Mouse (Mus musculus): ENCODE results near the gene Cygb. TPM values are rescaled to one million over a fixed set of nuclear protein-coding genes. Genes with fewer than 3 reads are reported as not detected.

Gene Cygb
- total and polyA plus RNA-seq, 3 experiments, result 2.2 to 8.7 TPM; not detected in 1

DNA sequence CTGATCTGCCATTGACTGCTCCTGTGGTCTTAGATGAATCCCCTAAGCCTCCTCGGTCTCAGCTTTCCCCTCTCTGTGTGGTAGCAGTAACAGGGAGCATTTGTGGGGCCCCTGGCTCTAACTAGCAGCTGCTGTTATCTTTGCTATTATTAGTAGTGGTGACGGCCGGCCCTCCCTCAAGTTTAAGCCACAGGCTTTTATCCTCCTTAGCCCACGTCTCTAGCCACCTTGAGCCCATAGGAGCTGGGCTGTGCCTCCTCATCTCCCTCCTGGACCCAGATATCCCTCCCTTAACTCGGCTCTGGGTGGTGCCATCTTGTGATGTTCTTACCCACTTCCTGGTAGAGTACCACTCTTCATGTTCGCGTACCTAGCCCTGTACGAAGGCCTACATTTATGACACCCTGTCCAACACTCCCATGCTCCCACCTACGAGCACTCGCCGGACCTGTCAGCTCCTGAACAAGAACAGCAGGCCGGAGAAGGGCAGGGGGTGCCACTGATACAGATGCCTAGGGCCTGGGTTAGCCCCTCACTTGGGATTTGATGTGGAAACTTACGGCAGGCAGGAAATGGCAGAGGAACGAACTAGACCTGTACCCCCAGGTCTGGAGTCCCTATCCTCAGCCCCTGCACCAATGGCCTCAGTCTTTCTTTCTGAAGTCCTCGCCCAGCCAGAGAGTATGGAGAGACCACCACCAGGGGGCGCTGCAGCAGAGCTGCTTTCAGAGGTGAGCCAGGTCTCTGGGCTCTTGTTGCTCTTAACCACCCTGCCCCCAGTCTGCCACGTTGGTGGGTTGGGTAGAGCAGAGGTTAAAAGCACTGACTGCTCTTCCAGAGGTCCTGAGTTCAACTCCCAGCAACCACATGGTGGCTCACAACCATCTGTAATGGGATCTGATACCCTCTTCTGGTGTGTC is 28.8 kb downstream of the Cygb start:
- Histone ChIP-seq H3K9me3 (replicated peaks; ENCODE audit: insufficient read depth, low read length) (no peaks in the 10 kb centered on the region), H3K4me1 (ENCODE audit: control insufficient read depth in 1 of 2, insufficient read depth in 2 of 2, low read length in 2 of 2) (peaks cover 15 to 56% of the 10 kb centered on the region in 2 experiments), H3K27ac (ENCODE audit: control insufficient read depth, low read depth, low read length) (peak overlapping the region; percentile 1; the same call in 1 of the 2 replicates), H3K27me3 (ENCODE audit: control insufficient read depth in 1 of 2, insufficient read depth in 2 of 2, low read length in 2 of 2) (no peaks in the 10 kb centered on the region), H3K36me3 (ENCODE audit: control insufficient read depth in 1 of 2, insufficient read depth in 2 of 2, low read length in 2 of 2) (peaks cover 0 to 17% of the 10 kb centered on the region in 2 experiments; a peak in 2 of 4 replicates), H3K4me3 (ENCODE audit: control insufficient read depth in 1 of 2, insufficient read depth in 1 of 2, low read depth in 2 of 2, low read length in 2 of 2) (peak overlapping the region; percentile 4 to 19; a peak in 2 of 4 replicates), H3K9ac (ENCODE audit: control insufficient read depth, low read depth, low read length, poor library complexity, severe bottlenecking) (peak overlapping the region; percentile 11), H3K79me2 (ENCODE audit: control insufficient read depth, insufficient read depth, low read length, poor library complexity) (peaks cover 6% of the 10 kb centered on the region; the same call in 1 of the 2 replicates)
- DNase-seq (ENCODE audit: low read depth, low spot score), result peak; percentile 92
- TF ChIP-seq UBTF (IDR thresholded peaks at IDR 0.05; ENCODE audit: borderline replicate concordance, insufficient read depth, low read depth, low read length), result no peak
- TF ChIP-seq TBP (IDR thresholded peaks at IDR 0.05; ENCODE audit: low read depth, low read length), result peak; percentile 98
- TF ChIP-seq CHD2 (IDR thresholded peaks at IDR 0.05; ENCODE audit: low read length), result no peak
- peak; percentile 55 for TF ChIP-seq SMC3 (IDR thresholded peaks at IDR 0.05; ENCODE audit: low read depth, low read length)
- no peak; the same call in 1 of the 2 replicates for TF ChIP-seq ZNF384 (IDR thresholded peaks at IDR 0.05; ENCODE audit: low read depth, low read length)
- TF ChIP-seq MYC (IDR thresholded peaks at IDR 0.05; ENCODE audit: low read depth, low read length), result no peak
- no peak for TF ChIP-seq JUND (IDR thresholded peaks at IDR 0.05; ENCODE audit: low read depth, low read length)
- no peak for TF ChIP-seq KAT2A (conservative IDR thresholded peaks at IDR 0.05; ENCODE audit: low read depth, low read length)
- TF ChIP-seq GATA1 (IDR thresholded peaks at IDR 0.05; ENCODE audit: low read depth, low read length), result no peak
- 0 out of 2 replicates have a peak, but pooled peaks have one; percentile 28 for TF ChIP-seq ELF1 (IDR thresholded peaks at IDR 0.05; ENCODE audit: low read depth, low read length)
- TF ChIP-seq POLR2AphosphoS5 (IDR thresholded peaks at IDR 0.05; ENCODE audit: borderline replicate concordance, low read depth, low read length), result no peak
- TF ChIP-seq NELFE (IDR thresholded peaks at IDR 0.05; ENCODE audit: low read depth, low read length), result no peak
- TF ChIP-seq ZMIZ1 (IDR thresholded peaks at IDR 0.05; ENCODE audit: low read depth, low read length), result no peak
- TF ChIP-seq MYB (IDR thresholded peaks at IDR 0.05; ENCODE audit: low read depth, low read length), result no peak
- peak; percentile 11; the same call in 1 of the 2 replicates for TF ChIP-seq RAD21 (IDR thresholded peaks at IDR 0.05; ENCODE audit: low read depth, low read length)
- TF ChIP-seq POLR2AphosphoS2 (IDR thresholded peaks at IDR 0.05; ENCODE audit: low read length), result no peak
- no peak for TF ChIP-seq CHD1 (IDR thresholded peaks at IDR 0.05; ENCODE audit: low read depth, low read length)
- TF ChIP-seq MAX (IDR thresholded peaks at IDR 0.05; ENCODE audit: low read length), result no peak
- no peak for TF ChIP-seq RCOR1 (IDR thresholded peaks at IDR 0.05; ENCODE audit: low read depth, low read length)
- TF ChIP-seq TAL1 (IDR thresholded peaks at IDR 0.05; ENCODE audit: low read length), result no peak
- peak; percentile 37; the same call in 1 of the 2 replicates for TF ChIP-seq MAFK (IDR thresholded peaks at IDR 0.05; ENCODE audit: borderline replicate concordance, low read depth, low read length)
- TF ChIP-seq USF1 (IDR thresholded peaks at IDR 0.05; ENCODE audit: low read depth, low read length), result no peak
- 0 out of 2 replicates have a peak, but pooled peaks have one; percentile 26 for TF ChIP-seq TCF12 (IDR thresholded peaks at IDR 0.05; ENCODE audit: low read depth, low read length)
- no peak for TF ChIP-seq POLR2A (IDR thresholded peaks at IDR 0.05; ENCODE audit: control insufficient read depth in 1 of 2, insufficient read depth in 1 of 2, low read depth in 1 of 2, low read length in 2 of 2, poor library complexity in 1 of 2)
- TF ChIP-seq SIN3A (IDR thresholded peaks at IDR 0.05; ENCODE audit: low read length), result 0 out of 2 replicates have a peak, but pooled peaks have one; percentile 50
- 0 out of 2 replicates have a peak, but pooled peaks have one; percentile 39 for TF ChIP-seq ETS1 (IDR thresholded peaks at IDR 0.05; ENCODE audit: low read depth, low read length)
- TF ChIP-seq MAZ (IDR thresholded peaks at IDR 0.05; ENCODE audit: low read depth, low read length), result peak; percentile 60; the same call in 1 of the 2 replicates
- 0 out of 2 replicates have a peak, but pooled peaks have one; percentile 6 for TF ChIP-seq BHLHE40 (IDR thresholded peaks at IDR 0.05; ENCODE audit: borderline replicate concordance, low read depth, low read length)
- no peak for TF ChIP-seq USF2 (IDR thresholded peaks at IDR 0.05; ENCODE audit: borderline replicate concordance in 1 of 2, insufficient read depth in 1 of 2, low read depth in 1 of 2, low read length in 2 of 2)
- no peak for TF ChIP-seq GABPA (IDR thresholded peaks at IDR 0.05; ENCODE audit: low read depth, low read length)
- peak; percentile 50; the same call in 1 of the 2 replicates for TF ChIP-seq MXI1 (IDR thresholded peaks at IDR 0.05; ENCODE audit: low read depth, low read length)
- no peak for TF ChIP-seq E2F4 (IDR thresholded peaks at IDR 0.05; ENCODE audit: borderline replicate concordance, low read depth, low read length)
- TF ChIP-seq HCFC1 (IDR thresholded peaks at IDR 0.05; ENCODE audit: low read depth, low read length), result peak; percentile 52; the same call in 1 of the 2 replicates
- no peak for TF ChIP-seq NRF1 (IDR thresholded peaks at IDR 0.05; ENCODE audit: insufficient read depth, low read depth, low read length, poor library complexity, severe bottlenecking)
- no peak for TF ChIP-seq ZC3H11A (IDR thresholded peaks at IDR 0.05; ENCODE audit: low read depth, low read length)
